Mouse (Mus musculus): ENCODE measurements around the gene Shisa6. TPM values are rescaled to one million over a fixed set of nuclear protein-coding genes. Genes with fewer than 3 reads are reported as not detected.
"Not testable (repeated sequence)": the region's sequence is repeated elsewhere in the genome, so short reads cannot be mapped to it uniquely, and the experiment has no call there.

Shisa6 gene
- polyA plus RNA-seq, 1 experiment: 40.7 TPM

- no peak overlapping the region for H3K27ac ChIP-seq (ENCODE audit: insufficient read depth, low read length)
- 30% methylated on average over 5 of the region's 5 CpGs for WGBS
- no peaks in the 10 kb centered on the region for H3K27me3 ChIP-seq (ENCODE audit: control insufficient read depth, insufficient read depth, low read length)
- H3K4me1 ChIP-seq (ENCODE audit: control insufficient read depth, insufficient read depth, low read length): no peaks in the 10 kb centered on the region
- H3K4me3 ChIP-seq (replicated peaks; ENCODE audit: insufficient read depth, low read depth, low read length): no peak overlapping the region
- DNase-seq: no peak
- TF ChIP-seq CTCF (IDR thresholded peaks at IDR 0.05; ENCODE audit: borderline replicate concordance, insufficient read depth, low read depth, low read length) (no peak), POLR2A (IDR thresholded peaks at IDR 0.05; ENCODE audit: borderline replicate concordance, insufficient read depth, low read length) (no peak)
These were observed 83.1 kb downstream of the Shisa6 start for GRCm38 (mm10) chr11:66442631-66443030.

GRCm38 (mm10) chr11:66426129-66426528 is 99.6 kb downstream of the Shisa6 start:
- Histone ChIP-seq H3K4me3 (replicated peaks; ENCODE audit: insufficient read depth, low read depth, low read length) (no peak overlapping the region), H3K4me1 (ENCODE audit: control insufficient read depth, insufficient read depth, low read length) (no peaks in the 10 kb centered on the region), H3K27ac (ENCODE audit: insufficient read depth, low read length) (no peak overlapping the region), H3K27me3 (ENCODE audit: control insufficient read depth, insufficient read depth, low read length) (no peaks in the 10 kb centered on the region)
- TF ChIP-seq POLR2A (IDR thresholded peaks at IDR 0.05; ENCODE audit: borderline replicate concordance, insufficient read depth, low read length): no peak
- TF ChIP-seq CTCF (IDR thresholded peaks at IDR 0.05; ENCODE audit: borderline replicate concordance, insufficient read depth, low read depth, low read length): no peak
- no peak for DNase-seq
- 89% methylated on average over 6 of the region's 6 CpGs for WGBS

GRCm38 (mm10) chr11:66418216-66418615 is 107.5 kb downstream of the Shisa6 start:
- Histone ChIP-seq H3K27ac (ENCODE audit: insufficient read depth, low read length) (no peak overlapping the region), H3K4me1 (ENCODE audit: control insufficient read depth, insufficient read depth, low read length) (no peaks in the 10 kb centered on the region), H3K4me3 (replicated peaks; ENCODE audit: insufficient read depth, low read depth, low read length) (no peak overlapping the region), H3K27me3 (ENCODE audit: control insufficient read depth, insufficient read depth, low read length) (no peaks in the 10 kb centered on the region)
- WGBS: 18% methylated on average over 3 of the region's 3 CpGs
- no peak for DNase-seq
- TF ChIP-seq CTCF (IDR thresholded peaks at IDR 0.05; ENCODE audit: borderline replicate concordance, insufficient read depth, low read depth, low read length) (no peak), POLR2A (IDR thresholded peaks at IDR 0.05; ENCODE audit: borderline replicate concordance, insufficient read depth, low read length) (no peak)

- WGBS: 86% methylated on average over 6 of the region's 6 CpGs
- H3K4me1 ChIP-seq (ENCODE audit: control insufficient read depth, insufficient read depth, low read length); H3K27me3 ChIP-seq (ENCODE audit: control insufficient read depth, insufficient read depth, low read length); H3K27ac ChIP-seq (ENCODE audit: insufficient read depth, low read length); H3K4me3 ChIP-seq (replicated peaks; ENCODE audit: insufficient read depth, low read depth, low read length); DNase-seq: not testable (repeated sequence)
These were observed 117.0 kb downstream of the Shisa6 start for GRCm38 (mm10) chr11:66408721-66409120.

- WGBS: 36% methylated on average over 7 of the region's 7 CpGs
- H3K4me3 ChIP-seq (replicated peaks; ENCODE audit: insufficient read depth, low read depth, low read length): no peak overlapping the region
- no peaks in the 10 kb centered on the region for H3K4me1 ChIP-seq (ENCODE audit: control insufficient read depth, insufficient read depth, low read length)
- H3K27me3 ChIP-seq (ENCODE audit: control insufficient read depth, insufficient read depth, low read length): no peaks in the 10 kb centered on the region
- H3K27ac ChIP-seq (ENCODE audit: insufficient read depth, low read length): no peak overlapping the region
- TF ChIP-seq POLR2A (IDR thresholded peaks at IDR 0.05; ENCODE audit: borderline replicate concordance, insufficient read depth, low read length) (no peak), CTCF (IDR thresholded peaks at IDR 0.05; ENCODE audit: borderline replicate concordance, insufficient read depth, low read depth, low read length) (no peak)
- no peak for DNase-seq
These were observed 125.7 kb downstream of the Shisa6 start for GRCm38 (mm10) chr11:66400036-66400435.

GRCm38 (mm10) chr11:66387561-66387960 is 138.2 kb downstream of the Shisa6 start:
- Histone ChIP-seq H3K4me3 (replicated peaks; ENCODE audit: insufficient read depth, low read depth, low read length) (no peak overlapping the region), H3K27me3 (ENCODE audit: control insufficient read depth, insufficient read depth, low read length) (no peaks in the 10 kb centered on the region; the same call in 1 of the 2 replicates), H3K27ac (ENCODE audit: insufficient read depth, low read length) (no peak overlapping the region), H3K4me1 (ENCODE audit: control insufficient read depth, insufficient read depth, low read length) (no peaks in the 10 kb centered on the region)
- 9% methylated on average over 3 of the region's 3 CpGs for WGBS
- DNase-seq: no peak
- no peak for TF ChIP-seq POLR2A (IDR thresholded peaks at IDR 0.05; ENCODE audit: borderline replicate concordance, insufficient read depth, low read length)
- no peak for TF ChIP-seq CTCF (IDR thresholded peaks at IDR 0.05; ENCODE audit: borderline replicate concordance, insufficient read depth, low read depth, low read length)

- Histone ChIP-seq H3K27ac (ENCODE audit: insufficient read depth, low read length) (no peak overlapping the region), H3K4me1 (ENCODE audit: control insufficient read depth, insufficient read depth, low read length) (0 out of 2 replicates have a peak, but pooled peaks cover 2% of the 10 kb centered on the region), H3K27me3 (ENCODE audit: control insufficient read depth, insufficient read depth, low read length) (no peaks in the 10 kb centered on the region), H3K4me3 (replicated peaks; ENCODE audit: insufficient read depth, low read depth, low read length) (no peak overlapping the region)
- WGBS: 65% methylated on average over 3 of the region's 3 CpGs
- TF ChIP-seq POLR2A (IDR thresholded peaks at IDR 0.05; ENCODE audit: borderline replicate concordance, insufficient read depth, low read length): no peak
- no peak for TF ChIP-seq CTCF (IDR thresholded peaks at IDR 0.05; ENCODE audit: borderline replicate concordance, insufficient read depth, low read depth, low read length)
- DNase-seq: no peak
These were observed 154.0 kb downstream of the Shisa6 start for GRCm38 (mm10) chr11:66371796-66372195.

- 25% methylated on average over 4 of the region's 4 CpGs for WGBS
- Histone ChIP-seq H3K27ac (ENCODE audit: insufficient read depth, low read length) (no peak overlapping the region), H3K27me3 (ENCODE audit: control insufficient read depth, insufficient read depth, low read length) (no peaks in the 10 kb centered on the region), H3K4me3 (replicated peaks; ENCODE audit: insufficient read depth, low read depth, low read length) (no peak overlapping the region), H3K4me1 (ENCODE audit: control insufficient read depth, insufficient read depth, low read length) (0 out of 2 replicates have a peak, but pooled peaks cover 2% of the 10 kb centered on the region)
- DNase-seq: no peak
- TF ChIP-seq CTCF (IDR thresholded peaks at IDR 0.05; ENCODE audit: borderline replicate concordance, insufficient read depth, low read depth, low read length) (no peak), POLR2A (IDR thresholded peaks at IDR 0.05; ENCODE audit: borderline replicate concordance, insufficient read depth, low read length) (no peak)
These were observed 156.0 kb downstream of the Shisa6 start for GRCm38 (mm10) chr11:66369764-66370163.

All from cerebellum, adult 2 months (tissue).